Mouse (Mus musculus): ENCODE data around the gene Ubxn11.

The Ubxn11 gene

GRCm38 (mm10) chr4:134118126-134118800, 15.9 kb downstream of the Ubxn11 start:
- WGBS: 79% methylated on average over 14 of the region's 14 CpGs

DNA sequence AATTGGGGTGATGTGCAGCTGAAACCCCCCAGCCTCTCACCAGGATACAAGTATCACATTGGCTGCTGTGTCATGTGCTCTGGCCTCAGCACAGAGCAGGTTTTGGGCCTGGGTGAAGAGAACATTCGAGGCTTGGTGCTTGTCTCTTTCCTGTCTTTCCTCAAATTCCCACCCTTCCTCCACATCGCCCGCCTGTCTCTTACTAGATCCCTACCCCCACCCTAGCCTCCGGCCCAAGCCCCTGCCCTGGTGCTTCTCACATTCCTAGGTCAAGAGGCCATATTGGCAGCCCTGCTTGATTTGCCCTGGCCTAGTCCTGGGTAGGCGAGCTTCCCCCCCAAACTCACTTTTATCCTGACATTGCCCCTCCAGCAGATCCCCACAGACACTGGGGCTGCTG, 16.7 kb downstream of the Ubxn11 start:
- WGBS: 94% methylated on average over 5 of the region's 5 CpGs

DNA sequence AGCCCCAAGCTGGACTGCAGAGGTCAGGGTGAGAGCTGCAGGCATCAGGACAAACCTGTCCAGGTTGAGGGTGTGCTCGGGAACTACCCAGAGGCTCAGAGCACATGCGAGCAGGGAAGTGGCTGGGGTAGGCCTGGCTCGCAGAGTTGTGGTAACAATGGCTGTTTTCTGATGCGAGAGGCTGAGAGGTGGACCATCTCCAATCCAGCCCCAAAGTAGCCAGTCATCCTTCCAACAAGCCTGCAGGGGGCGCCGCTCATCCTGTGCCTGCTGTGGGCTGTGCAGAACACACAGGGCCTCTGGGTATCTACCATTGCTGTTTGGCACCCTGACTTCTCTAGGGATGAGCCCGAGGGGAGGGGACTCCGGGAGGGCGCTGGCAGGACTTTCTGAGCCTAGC, 17.3 kb downstream of the Ubxn11 start:
- 66% methylated on average over 9 of the region's 9 CpGs for WGBS

DNA sequence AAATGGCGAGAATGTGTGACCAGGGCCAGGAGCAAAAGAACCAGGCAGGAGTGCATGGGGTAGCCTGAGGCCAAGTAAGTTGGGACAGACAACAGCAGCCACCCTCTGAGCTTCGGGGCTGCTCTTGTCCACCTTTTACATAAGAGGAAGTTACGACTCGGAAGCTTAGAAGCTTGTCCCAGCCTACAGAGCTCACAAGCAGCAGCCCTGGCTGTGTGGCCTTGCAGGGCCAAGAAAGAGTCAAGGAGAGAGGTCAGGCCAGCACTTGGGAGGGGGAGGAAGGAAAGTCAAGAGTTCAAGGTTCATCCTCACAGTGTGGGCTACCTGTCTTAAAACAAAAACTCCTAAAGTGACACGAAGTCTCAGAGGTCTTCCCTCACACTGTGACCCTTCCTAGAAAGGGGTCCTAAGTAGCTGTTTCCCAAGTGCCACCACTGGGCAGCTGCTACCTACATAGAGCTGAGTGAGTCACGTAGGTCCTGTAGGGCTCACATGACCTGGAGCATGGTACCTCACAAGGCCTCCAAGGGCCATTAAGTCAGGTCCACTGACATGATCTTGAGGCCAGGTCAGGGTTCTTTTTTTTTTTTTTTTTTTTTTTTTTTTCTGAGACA, 17.9 kb downstream of the Ubxn11 start:
- WGBS: 84% methylated on average over 6 of the region's 6 CpGs

GRCm38 (mm10) chr4:134120916-134121315, 18.5 kb downstream of the Ubxn11 start:
- WGBS: 94% methylated on average over 4 of the region's 4 CpGs

DNA sequence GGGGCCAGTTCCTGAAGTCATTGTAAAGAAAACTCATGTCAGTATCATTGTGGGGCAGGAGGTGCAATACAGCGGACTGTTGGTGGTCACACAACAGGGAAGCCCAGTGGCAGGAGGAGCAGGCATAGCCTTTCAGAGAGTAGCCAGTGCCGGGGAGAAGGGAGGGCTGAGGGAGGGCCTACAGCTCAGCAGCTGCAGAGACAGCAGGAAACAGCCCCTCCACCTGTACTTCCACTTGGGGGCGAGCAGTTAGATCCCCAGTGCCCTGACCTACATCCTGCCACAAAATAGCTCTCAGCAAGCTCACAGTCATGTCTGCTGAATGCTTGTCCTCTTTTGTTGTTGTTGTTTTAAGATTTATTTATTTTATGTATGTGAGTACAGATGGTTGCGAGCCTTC, 19.2 kb downstream of the Ubxn11 start:
- 62% methylated on average over 4 of the region's 4 CpGs for WGBS

- 46% methylated on average over 3 of the region's 3 CpGs for WGBS
Measured at GRCm38 (mm10) chr4:134122281-134122680, 19.9 kb downstream of the Ubxn11 start.

DNA sequence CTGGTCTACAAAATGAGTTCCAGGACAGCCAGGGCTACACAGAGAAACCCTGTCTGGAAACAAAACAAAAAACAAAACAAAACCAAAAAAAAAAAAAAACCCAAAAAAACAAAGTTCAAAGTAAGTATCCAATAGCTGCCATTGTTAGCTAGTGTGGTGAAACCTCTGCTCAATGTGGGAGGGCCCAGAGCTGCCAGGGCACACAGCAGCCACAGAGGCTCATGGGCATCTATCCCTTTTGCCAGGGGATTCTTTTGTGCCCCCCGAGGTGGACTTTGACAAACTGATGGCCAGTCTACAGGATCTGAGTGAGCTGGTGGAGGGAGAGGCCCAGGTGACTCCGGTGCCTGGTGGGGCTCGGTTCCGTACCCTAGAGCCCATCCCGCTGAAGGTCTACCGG, 20.8 kb downstream of the Ubxn11 start:
- WGBS: 92% methylated on average over 6 of the region's 6 CpGs

DNA sequence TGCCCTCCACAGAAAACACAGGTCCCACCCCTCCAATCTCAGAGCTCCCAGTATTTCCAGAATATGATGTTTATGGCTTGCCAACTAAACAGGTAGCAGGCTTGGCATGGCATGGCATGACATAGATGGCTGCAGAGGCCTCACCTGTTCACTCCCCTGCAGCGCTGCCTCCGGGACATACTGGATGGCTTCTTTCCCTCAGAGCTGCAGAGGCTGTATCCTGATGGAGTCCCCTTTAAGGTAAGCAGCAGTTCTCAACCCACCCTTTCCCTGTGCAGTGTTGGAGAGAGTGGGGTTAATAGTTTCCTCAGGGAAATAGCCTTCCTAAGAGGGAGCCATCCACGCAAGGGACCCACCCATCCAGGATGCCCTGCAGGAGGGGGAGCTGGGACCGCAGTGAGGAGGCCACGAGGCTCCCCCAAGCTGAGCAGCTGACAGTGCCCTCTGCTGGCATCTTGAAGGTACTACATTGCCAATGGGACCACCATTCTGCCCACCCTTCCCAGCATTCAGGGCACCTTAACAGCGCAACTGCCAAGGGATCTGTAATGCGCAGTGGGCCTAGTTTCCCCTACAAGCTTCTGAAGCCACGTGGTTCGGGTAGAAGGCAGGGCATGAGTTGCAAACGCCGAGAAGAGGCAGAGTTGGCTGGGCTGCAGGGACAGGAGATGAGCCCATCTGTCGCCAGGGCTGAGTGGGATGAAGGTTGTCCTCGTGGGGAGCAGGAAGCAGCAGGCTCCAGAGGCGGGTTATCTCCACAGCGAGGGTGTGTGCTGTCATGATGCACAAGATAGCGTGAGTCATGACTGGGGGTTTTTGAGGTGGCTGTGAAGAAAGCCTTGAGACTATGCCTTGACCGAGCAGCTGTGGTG, 21.5 kb downstream of the Ubxn11 start:
- whole genome bisulfite sequencing: 16% methylated on average over 17 of the region's 17 CpGs

DNA sequence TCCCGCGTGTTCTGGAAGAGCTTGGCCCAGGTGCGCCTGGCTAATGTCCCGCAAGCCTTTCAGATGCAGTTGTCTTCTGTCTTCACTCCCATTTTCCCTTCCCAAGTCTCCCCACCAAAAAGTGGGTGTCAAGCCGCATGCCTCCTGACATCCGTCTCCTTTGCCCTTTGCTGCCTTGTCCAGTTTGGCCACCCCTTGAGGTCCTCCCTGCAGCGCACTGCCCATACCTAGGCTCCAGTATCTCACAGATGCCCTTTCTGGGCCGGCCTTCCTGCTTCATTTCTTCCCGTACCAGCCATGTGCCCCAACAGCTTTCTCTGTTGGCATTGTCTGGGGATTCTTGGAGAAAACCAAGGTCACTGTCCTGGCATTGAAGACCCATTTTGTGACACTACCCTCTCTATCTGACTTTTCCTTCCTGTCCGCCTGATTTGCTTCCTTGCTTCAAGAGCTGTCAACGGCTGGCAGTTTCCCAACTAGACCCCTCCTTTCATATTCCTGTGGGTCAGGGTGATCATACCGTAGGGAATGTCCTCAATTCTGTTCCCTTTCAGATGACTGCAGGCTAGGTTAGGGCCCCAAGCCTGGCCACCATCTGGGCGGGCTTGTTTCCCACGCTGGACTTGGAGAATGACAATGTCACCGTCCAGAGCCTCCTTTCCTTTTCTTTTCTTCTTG, 23.2 kb downstream of the Ubxn11 start:
- WGBS: 90% methylated on average over 15 of the region's 15 CpGs

GRCm38 (mm10) chr4:134126300-134127120, 24.1 kb downstream of the Ubxn11 start:
- WGBS: 84% methylated on average over 21 of the region's 21 CpGs

- 44% methylated on average over 7 of the region's 7 CpGs for WGBS
Measured at GRCm38 (mm10) chr4:134127121-134127455, 24.7 kb downstream of the Ubxn11 start.

DNA sequence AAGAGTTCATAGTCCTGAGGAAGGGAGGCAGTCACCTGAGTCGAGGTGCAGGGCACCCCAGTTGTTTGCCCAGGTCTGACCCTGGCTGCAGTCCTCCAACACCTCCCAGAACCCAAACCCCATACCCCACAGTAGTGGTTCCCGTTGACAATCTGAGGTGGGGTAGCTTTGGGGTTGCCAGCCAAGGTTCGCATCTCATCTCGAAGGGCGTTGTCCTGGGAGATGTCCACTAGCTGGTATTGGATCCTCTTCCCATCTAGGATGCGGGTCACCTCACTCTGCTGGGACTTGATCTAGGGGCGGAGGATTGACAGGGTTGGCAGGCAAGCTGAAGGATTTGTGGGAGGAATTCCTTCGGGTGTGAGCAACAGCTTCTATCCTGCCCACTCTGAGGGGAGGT, 25.4 kb downstream of the Ubxn11 start:
- 39% methylated on average over 8 of the region's 8 CpGs for WGBS

DNA sequence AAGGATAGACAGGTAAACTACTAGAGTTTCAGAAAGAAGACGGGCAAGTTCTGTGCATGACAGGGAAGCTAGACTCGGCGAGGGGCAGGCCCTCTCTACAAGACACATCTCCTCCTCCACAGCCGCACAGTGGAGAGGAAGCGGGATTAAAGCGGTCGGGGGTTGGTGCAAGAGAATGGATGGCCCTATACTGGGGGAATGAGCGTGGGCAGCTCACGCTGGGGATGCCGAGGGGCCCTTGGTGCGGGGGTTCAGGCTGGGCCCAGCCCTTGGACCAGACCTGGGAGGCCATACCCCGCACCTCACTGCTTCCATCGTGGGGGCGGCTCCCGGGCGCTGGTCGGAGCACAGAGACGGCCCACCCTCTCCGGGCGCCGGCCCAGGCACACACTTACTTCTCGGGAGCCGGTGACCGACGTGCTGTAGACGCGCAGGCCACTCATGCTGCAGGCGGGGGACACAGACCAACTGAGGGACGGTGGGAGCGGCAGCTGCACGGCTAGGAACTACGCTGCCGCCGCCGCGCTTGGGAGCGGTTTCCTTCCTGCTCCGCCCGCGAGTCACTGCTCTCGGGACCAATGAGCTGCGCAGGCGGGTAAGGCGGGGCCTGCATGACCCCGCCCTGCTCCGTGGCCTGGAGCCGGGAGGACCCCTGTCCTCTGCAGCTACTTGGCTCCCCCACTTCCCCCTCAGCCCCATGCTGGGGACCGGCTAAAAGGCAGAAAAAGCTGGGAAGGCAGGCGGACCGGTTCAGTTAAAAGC, 26.0 kb downstream of the Ubxn11 start, which contains the start of gene Sh3bgrl3:
TSS of gene Sh3bgrl3 (minus strand) at position 569 of the 762 bp plus-strand sequence.
- under 1% methylated on average over 50 of the region's 50 CpGs for WGBS

GRCm38 (mm10) chr4:134128983-134129362, 26.6 kb downstream of the Ubxn11 start:
- WGBS: 3% methylated on average over 14 of the region's 14 CpGs

DNA sequence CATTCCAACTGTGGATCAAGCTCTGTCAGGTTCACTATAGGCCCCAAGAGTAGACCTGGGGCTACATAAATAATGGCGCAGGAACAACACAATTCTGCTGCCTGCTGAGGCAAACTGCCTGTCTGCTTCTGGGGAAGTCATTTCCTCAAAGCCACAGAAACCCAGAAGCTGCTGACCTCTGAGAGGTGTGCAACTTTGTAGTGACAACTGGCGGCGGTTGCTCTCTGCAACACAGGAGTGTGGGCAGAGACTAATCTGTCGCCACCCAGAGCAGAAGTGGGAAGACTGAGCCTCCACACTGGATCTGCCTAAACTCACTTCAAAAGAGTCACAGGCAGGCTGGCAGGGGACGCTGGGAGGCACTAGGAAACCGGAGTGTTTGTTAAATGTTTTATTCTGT, 27.1 kb downstream of the Ubxn11 start:
- 37% methylated on average over 6 of the region's 6 CpGs for WGBS

DNA sequence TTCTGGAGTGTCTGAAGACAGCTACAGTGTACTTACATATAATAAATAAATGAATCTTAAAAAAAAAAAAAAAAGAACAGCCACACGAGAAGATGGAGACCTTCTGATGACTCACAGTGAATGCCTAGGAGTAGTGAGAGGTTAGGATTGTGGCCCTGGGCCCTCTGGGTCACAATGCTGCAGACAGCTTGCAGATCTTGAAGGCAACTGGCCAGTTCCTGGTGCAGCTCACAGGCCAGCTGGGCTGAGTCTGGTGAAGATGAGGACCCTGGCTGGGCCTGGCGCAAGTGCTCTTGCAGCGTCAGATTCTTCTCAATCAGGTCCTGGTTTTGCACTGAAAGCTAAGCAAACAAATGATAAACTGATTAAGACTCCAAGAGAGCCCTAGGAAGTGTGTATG, 29.7 kb downstream of the Ubxn11 start:
- WGBS: 90% methylated on average over 3 of the region's 3 CpGs

DNA sequence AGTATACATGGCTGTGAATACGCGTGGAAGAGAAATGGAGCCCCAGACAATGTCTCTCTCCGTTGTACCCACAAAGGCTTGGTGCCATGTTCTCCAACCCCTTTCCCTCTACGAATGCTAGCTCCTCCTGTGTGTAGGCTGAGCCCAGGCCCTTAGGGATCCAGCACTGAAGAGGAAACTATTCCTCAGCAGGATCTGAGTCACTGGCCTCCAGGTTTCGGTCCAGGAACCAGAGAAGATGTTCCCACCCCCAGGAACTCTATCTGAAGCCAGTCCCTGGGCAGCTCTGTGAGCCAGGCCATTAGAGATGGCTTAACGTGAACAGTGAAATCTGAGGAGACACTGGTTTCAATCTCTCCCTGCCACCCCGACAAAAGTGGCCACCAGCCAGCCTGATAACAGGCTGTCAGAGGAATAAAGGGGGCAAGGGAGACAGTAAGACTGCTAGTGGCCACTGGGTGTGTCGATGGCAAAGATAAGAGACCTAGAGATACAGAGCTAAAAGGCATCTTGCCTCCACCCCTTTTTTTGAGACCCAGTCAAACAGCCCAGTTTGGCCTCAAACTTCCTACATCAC, 30.2 kb downstream of the Ubxn11 start:
- WGBS: 78% methylated on average over 8 of the region's 8 CpGs

DNA sequence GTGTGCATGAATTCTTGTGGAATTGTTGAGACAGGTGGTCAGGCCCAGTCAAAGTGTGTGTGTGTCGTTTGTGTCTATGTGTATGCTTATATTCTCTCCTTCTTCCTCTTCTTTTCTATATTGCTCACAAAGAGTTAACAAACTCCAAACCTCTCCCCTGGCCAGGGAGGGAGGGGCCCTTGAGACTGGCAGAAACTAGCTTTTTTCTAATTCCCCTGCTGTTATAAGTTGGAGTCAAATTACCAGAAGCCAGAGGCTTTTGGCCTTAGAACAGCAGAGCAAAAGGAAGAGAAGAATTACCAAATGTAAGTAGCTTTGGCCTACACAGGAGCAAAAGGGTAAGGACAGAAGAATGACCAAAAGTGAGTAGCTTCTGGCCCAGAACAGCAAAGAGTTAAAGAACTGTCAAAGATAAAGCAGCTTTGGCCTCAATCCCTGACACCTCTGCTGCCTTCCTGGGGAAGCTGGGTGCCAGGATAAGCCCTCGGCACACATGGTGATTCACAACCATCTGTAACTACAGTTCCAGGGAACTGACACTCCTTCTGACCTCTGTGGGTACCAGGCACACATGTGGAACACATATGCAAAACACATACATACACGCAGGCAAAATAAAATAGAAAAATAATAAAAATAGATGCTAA, 34.0 kb downstream of the Ubxn11 start:
- WGBS: 72% methylated on average over 3 of the region's 3 CpGs

- WGBS: 83% methylated on average over 2 of the region's 2 CpGs
Measured at GRCm38 (mm10) chr4:134138857-134139256, 36.5 kb downstream of the Ubxn11 start.
